ENCODE assay signal across 23 mouse cellular contexts in the genomic region with DNA sequence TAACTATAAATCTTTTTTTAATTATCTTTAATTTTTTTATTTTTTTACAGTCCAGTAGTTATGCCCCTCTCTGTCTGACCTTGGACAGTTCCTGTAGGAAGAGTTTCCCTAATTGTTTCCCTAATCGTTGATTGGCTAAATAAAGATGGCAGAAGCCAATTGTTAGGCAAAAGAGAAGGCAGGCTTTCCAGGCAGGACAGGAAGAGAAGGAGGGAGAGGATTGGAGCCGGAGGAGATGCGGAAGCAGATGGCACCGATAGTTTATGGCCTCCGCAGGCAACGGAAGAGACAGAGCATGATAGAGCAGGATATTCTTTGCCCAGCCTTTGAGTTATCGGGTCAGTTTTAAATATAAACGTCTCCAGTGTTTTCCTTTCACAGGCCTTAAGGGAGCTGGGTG.
DNase-seq lines count a peak whose midpoint lies in the region; ATAC-seq and TF ChIP-seq lines count a peak whose summit lies in the region.
"Had no signal": no experiment of that assay in that cellular context is flagged by ENCODE, and none has a peak within 500 bp of the region (broad histone marks: within the 10 kb centered on the region; RNA-seq: fewer than 3 reads in every experiment).

No protein-coding gene starts in this region.

- no peak overlapping the region for H3K4me2 ChIP-seq in kidney, embryonic 14.5 days (replicated peaks; ENCODE audit: low read depth, low read length)
- H3K4me2 ChIP-seq in midbrain, embryonic 11.5 days, result no peak overlapping the region
- H3K4me2 ChIP-seq in midbrain, embryonic 16.5 days (ENCODE audit: low read length), result no peak overlapping the region
- H3K4me2 ChIP-seq in forebrain, embryonic 14.5 days (ENCODE audit: low read length), result no peak overlapping the region
- H3K4me2 ChIP-seq: embryonic facial prominence, embryonic 13.5 days; embryonic facial prominence, embryonic 15.5 days; forebrain, embryonic 12.5 days; forebrain, embryonic 15.5 days had no signal

- no peaks in the 10 kb centered on the region for H3K9me3 ChIP-seq in kidney, embryonic 14.5 days (ENCODE audit: control insufficient read depth, low read length)
- no peaks in the 10 kb centered on the region for H3K9me3 ChIP-seq in midbrain, embryonic 11.5 days (ENCODE audit: control insufficient read depth, low read length)
- no peaks in the 10 kb centered on the region for H3K9me3 ChIP-seq in midbrain, embryonic 16.5 days (replicated peaks; ENCODE audit: control insufficient read depth, low read length, poor library complexity, severe bottlenecking)
- H3K9me3 ChIP-seq in forebrain, embryonic 14.5 days (replicated peaks; ENCODE audit: control insufficient read depth, low read length), result no peaks in the 10 kb centered on the region
- H3K9me3 ChIP-seq: embryonic facial prominence, embryonic 13.5 days; embryonic facial prominence, embryonic 15.5 days; forebrain, embryonic 10.5 days; forebrain, embryonic 12.5 days; forebrain, embryonic 15.5 days had no signal

- TF ChIP-seq CTCF in thymus, adult 2 months (IDR thresholded peaks at IDR 0.05; ENCODE audit: borderline replicate concordance, control insufficient read depth, extremely low read depth, insufficient read depth, low read length, poor library complexity), result no peak

- H3K9ac ChIP-seq in kidney, embryonic 14.5 days (ENCODE audit: low read depth, low read length), result no peak overlapping the region
- no peak overlapping the region for H3K9ac ChIP-seq in midbrain, embryonic 11.5 days (ENCODE audit: low read length)
- no peak overlapping the region for H3K9ac ChIP-seq in midbrain, embryonic 16.5 days (ENCODE audit: low read depth, low read length)
- no peak overlapping the region for H3K9ac ChIP-seq in forebrain, embryonic 14.5 days (ENCODE audit: low read length)
- H3K9ac ChIP-seq: embryonic facial prominence, embryonic 13.5 days; embryonic facial prominence, embryonic 15.5 days; forebrain, embryonic 12.5 days; forebrain, embryonic 15.5 days; forebrain, postnatal 0 days had no signal

- H3K27me3 ChIP-seq in kidney, embryonic 14.5 days (ENCODE audit: control insufficient read depth, insufficient read depth, low read length), result no peaks in the 10 kb centered on the region
- no peaks in the 10 kb centered on the region for H3K27me3 ChIP-seq in midbrain, embryonic 11.5 days (ENCODE audit: control insufficient read depth, insufficient read depth, low read length)
- no peaks in the 10 kb centered on the region for H3K27me3 ChIP-seq in midbrain, embryonic 16.5 days (ENCODE audit: control insufficient read depth, insufficient read depth, low read depth, low read length)
- no peaks in the 10 kb centered on the region for H3K27me3 ChIP-seq in thymus, adult 2 months (ENCODE audit: control insufficient read depth, insufficient read depth, low read length)
- H3K27me3 ChIP-seq in forebrain, embryonic 14.5 days (replicated peaks; ENCODE audit: control insufficient read depth, insufficient read depth, low read length), result no peaks in the 10 kb centered on the region
- H3K27me3 ChIP-seq: embryonic facial prominence, embryonic 13.5 days; embryonic facial prominence, embryonic 15.5 days; forebrain, embryonic 12.5 days; forebrain, embryonic 15.5 days had no signal

- H3K27ac ChIP-seq in kidney, embryonic 14.5 days (ENCODE audit: low read depth, low read length), result no peak overlapping the region
- H3K27ac ChIP-seq in midbrain, embryonic 11.5 days (ENCODE audit: low read depth, low read length), result no peak overlapping the region
- H3K27ac ChIP-seq in midbrain, embryonic 16.5 days (ENCODE audit: low read length), result no peak overlapping the region
- H3K27ac ChIP-seq in thymus, adult 2 months (ENCODE audit: control insufficient read depth, insufficient read depth, low read length), result no peak overlapping the region
- no peak overlapping the region for H3K27ac ChIP-seq in forebrain, embryonic 14.5 days (ENCODE audit: low read depth, low read length)
- H3K27ac ChIP-seq: embryonic facial prominence, embryonic 13.5 days; embryonic facial prominence, embryonic 15.5 days; forebrain, embryonic 10.5 days; forebrain, embryonic 12.5 days; forebrain, embryonic 15.5 days had no signal

- no peak for TF ChIP-seq POLR2A in thymus, adult 2 months (IDR thresholded peaks at IDR 0.05; ENCODE audit: control insufficient read depth, extremely low read depth, insufficient read depth, low read length, poor library complexity)

- H3K4me3 ChIP-seq in kidney, embryonic 14.5 days (ENCODE audit: low read length), result no peak overlapping the region
- no peak overlapping the region for H3K4me3 ChIP-seq in midbrain, embryonic 11.5 days (ENCODE audit: low read depth, low read length)
- H3K4me3 ChIP-seq in midbrain, embryonic 16.5 days (ENCODE audit: low read depth, low read length), result no peak overlapping the region
- H3K4me3 ChIP-seq in thymus, adult 2 months (ENCODE audit: control insufficient read depth, insufficient read depth, low read length), result no peak overlapping the region
- no peak overlapping the region for H3K4me3 ChIP-seq in forebrain, embryonic 14.5 days (ENCODE audit: low read depth, low read length)
- H3K4me3 ChIP-seq: embryonic facial prominence, embryonic 13.5 days; embryonic facial prominence, embryonic 15.5 days; erythroblast, embryonic 14.5 days; forebrain, embryonic 10.5 days; forebrain, embryonic 12.5 days; forebrain, embryonic 15.5 days had no signal

- DNase-seq in kidney, postnatal 10 days, result peak; percentile 7
- peak; percentile 67 for DNase-seq in midbrain, embryonic 11.5 days (ENCODE audit: low spot score, missing footprints)
- DNase-seq in ES-CJ7 (ENCODE audit: low read depth, low spot score), result peak; percentile 17
- DNase-seq in ZHBTc4 (ENCODE audit: low read depth, low spot score), result peak; percentile 60
- no peak for DNase-seq in thymus, adult 2 months
- no peak for DNase-seq in forebrain, embryonic 14.5 days (ENCODE audit: low spot score)
- DNase-seq: adrenal gland, adult 2 months; adrenal gland, postnatal 10 days; adrenal gland, postnatal 25 days; cerebellum, adult 11 months; cerebellum, adult 8-10 months; cerebellum, adult 9-11 months; cerebellum, postnatal 14 days; embryo, embryonic 11 days; forebrain, postnatal 0 days had no signal

- 74% methylated on average over 8 of the region's 8 CpGs for WGBS in kidney, embryonic 14.5 days
- 93% methylated on average over 8 of the region's 8 CpGs for WGBS in midbrain, embryonic 11.5 days
- WGBS in midbrain, embryonic 16.5 days, result 91% methylated on average over 8 of the region's 8 CpGs
- WGBS in thymus, adult 2 months, result 97% methylated on average over 8 of the region's 8 CpGs
- 89% methylated on average over 8 of the region's 8 CpGs for WGBS in forebrain, embryonic 14.5 days

- no peaks in the 10 kb centered on the region for H3K4me1 ChIP-seq in kidney, embryonic 14.5 days (ENCODE audit: control insufficient read depth, insufficient read depth, low read length)
- no peaks in the 10 kb centered on the region for H3K4me1 ChIP-seq in midbrain, embryonic 11.5 days (ENCODE audit: control insufficient read depth, insufficient read depth, low read length)
- no peaks in the 10 kb centered on the region for H3K4me1 ChIP-seq in midbrain, embryonic 16.5 days (ENCODE audit: control insufficient read depth, insufficient read depth, low read length)
- H3K4me1 ChIP-seq in thymus, adult 2 months (replicated peaks; ENCODE audit: control insufficient read depth, insufficient read depth, low read length), result peaks cover 4% of the 10 kb centered on the region; the same call in 1 of the 2 replicates
- no peaks in the 10 kb centered on the region for H3K4me1 ChIP-seq in forebrain, embryonic 14.5 days (ENCODE audit: control insufficient read depth, insufficient read depth, low read length)
- H3K4me1 ChIP-seq: embryonic facial prominence, embryonic 13.5 days; embryonic facial prominence, embryonic 15.5 days; forebrain, embryonic 10.5 days; forebrain, embryonic 12.5 days; forebrain, embryonic 15.5 days had no signal

- no peak for ATAC-seq in kidney, embryonic 14.5 days (ENCODE audit: low FRiP score, low TSS enrichment)
- ATAC-seq in midbrain, embryonic 11.5 days (ENCODE audit: low FRiP score), result no peak
- ATAC-seq in midbrain, embryonic 16.5 days, result no peak
- no peak for ATAC-seq in forebrain, embryonic 14.5 days
- ATAC-seq: forebrain, embryonic 15.5 days; forebrain, postnatal 0 days had no signal

- no peaks in the 10 kb centered on the region for H3K36me3 ChIP-seq in kidney, embryonic 14.5 days (ENCODE audit: control insufficient read depth, insufficient read depth, low read length)
- H3K36me3 ChIP-seq in midbrain, embryonic 11.5 days (ENCODE audit: control insufficient read depth, insufficient read depth, low read length), result no peaks in the 10 kb centered on the region
- H3K36me3 ChIP-seq in midbrain, embryonic 16.5 days (ENCODE audit: control insufficient read depth, insufficient read depth, low read length), result no peaks in the 10 kb centered on the region
- no peaks in the 10 kb centered on the region for H3K36me3 ChIP-seq in thymus, adult 2 months (ENCODE audit: control insufficient read depth, insufficient read depth, low read length)
- H3K36me3 ChIP-seq in forebrain, embryonic 14.5 days (ENCODE audit: control insufficient read depth, insufficient read depth, low read length), result no peaks in the 10 kb centered on the region
- H3K36me3 ChIP-seq: embryonic facial prominence, embryonic 13.5 days; embryonic facial prominence, embryonic 15.5 days; forebrain, embryonic 10.5 days; forebrain, embryonic 12.5 days; forebrain, embryonic 15.5 days had no signal

Comparison
In these comparisons a context has a peak if more than half of its experiments do, and no peak if none do; other contexts are left out.
1. DNase-seq: peak in kidney, postnatal 10 days (single experiment), midbrain, embryonic 11.5 days (single experiment), ES-CJ7 (single experiment) and ZHBTc4 (single experiment); none in thymus, adult 2 months (single experiment) and forebrain, embryonic 14.5 days (single experiment).